Mouse (Mus musculus): ENCODE data around the gene Klhdc8b. TPM values are rescaled to one million over a fixed set of nuclear protein-coding genes. Genes with fewer than 3 reads are reported as not detected.

The Klhdc8b gene
- polyA plus RNA-seq, 2 experiments from 2014 or later = 1.6 to 2.2 TPM

DNA sequence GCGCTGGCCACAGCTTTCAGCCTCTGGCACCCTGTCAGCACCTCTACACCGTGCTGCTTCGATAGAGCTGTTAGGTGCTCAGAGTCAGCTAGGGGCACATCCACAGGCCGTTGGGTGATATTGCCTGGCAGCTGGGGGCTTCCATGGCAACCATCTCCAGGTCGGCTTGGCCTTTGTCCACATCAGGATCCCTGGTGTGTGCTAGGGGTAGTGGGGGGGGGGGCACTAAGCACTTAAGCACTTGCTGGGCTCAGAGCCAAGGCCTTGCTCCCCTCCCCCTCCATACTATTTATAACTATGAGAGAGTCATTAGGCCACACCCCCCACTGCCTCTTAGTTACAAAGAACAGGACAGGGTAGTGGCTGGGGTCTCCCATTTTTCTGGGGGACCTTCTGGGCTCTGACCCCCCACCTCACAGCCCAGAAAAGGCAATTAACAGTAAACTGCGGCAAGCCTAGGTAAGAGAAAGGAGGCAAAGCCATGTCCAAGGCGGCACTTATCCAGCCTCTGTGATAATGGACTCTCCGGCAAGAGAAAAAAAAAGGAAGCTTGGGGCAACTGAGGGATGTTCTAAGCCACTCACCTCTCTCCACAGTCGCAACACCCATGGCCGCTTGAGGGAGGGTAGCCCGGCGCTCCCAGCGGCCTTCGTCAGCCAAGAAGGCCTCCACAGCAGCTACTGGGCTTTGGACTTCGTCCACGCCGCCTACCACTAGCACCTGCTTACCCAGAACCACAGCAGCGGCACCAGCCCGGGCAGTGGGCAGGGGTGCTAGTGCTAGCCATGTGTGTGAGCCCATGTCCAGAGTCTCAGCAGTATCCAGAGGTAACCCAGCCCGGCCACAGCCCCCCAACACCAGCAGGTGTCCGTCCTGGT lies 10.8 kb downstream of the Klhdc8b start:
- no peak for ATAC-seq

- ATAC-seq = no peak
These were observed 11.5 kb downstream of the Klhdc8b start for GRCm38 (mm10) chr9:108449860-108450259.

GRCm38 (mm10) chr9:108445125-108445524 lies 16.3 kb downstream of the Klhdc8b start:
- peak; percentile 45 for ATAC-seq

DNA sequence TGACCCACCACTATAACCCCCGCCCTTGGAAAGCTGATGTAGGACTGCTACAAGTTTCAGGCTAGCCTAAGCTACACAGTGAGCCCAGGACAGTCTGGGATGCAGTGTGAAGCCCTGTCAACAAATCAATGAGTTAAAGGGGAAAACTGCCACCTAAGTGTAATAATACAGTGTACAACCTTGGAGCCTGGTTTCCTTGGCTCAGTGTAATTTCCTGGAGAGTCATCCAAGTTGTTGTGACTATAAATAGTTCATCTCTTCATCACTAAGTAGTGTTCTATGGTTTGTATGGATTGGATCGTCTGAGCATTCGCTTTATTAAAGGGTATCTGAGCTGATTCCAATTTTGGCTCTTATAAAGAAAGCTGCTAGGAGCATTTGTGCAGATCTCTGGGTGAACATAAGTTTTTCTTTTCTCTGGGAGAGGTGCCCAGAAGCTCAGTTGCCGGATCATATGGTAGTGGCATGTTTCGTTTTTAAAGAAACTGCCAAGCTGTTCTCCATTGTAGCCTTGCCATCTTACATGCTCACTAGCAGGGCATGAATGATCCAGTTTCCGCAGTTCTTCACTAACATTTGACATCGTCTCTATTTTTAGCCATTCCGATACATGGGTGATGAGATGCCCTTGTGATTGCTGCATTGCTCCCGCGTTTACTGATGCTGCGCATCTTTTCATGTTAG lies 20.0 kb downstream of the Klhdc8b start:
- no peak for ATAC-seq

GRCm38 (mm10) chr9:108440485-108440884 lies 20.9 kb downstream of the Klhdc8b start:
- ATAC-seq = no peak

DNA sequence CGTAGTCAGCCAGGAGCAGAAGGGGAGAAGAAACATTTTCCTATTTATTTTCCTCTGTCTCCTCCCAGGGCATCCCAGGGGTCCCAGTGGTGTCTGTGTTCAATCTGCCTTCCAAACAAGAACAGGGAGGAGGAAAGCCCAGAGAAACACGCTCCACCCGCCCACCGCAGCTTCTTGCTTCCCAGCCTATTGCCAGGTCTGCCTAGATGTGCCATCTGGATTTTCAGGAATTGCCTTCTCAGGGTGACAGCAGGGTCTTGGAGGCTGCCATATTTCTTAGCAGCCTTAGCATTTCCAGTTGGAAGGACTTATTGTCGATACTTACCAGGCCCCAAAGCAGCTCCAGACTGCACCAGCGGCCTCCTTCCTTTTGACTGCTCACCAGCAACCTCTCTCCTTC lies 22.2 kb downstream of the Klhdc8b start:
- ATAC-seq = no peak

DNA sequence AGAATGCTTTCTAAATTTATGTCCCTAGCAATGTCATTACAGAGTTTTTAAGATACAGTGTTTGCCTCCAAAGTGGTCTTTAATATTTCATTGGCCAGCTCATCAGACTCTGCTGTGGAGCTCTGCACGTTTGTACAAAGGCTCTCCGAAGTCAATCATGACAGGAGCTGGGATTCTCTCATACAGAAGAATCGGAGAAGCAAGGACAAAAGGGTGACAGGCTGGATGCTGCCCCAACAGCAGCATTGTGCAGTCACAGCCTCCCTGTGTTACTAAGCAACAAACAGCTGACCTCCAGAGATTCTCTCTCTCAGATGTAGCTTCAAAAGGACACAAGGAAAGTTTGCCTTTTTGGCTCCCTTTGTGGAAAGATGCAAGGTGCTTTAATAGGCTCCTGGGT lies 25.2 kb downstream of the Klhdc8b start, which contains the start of gene BC048562:
TSS of gene BC048562 (plus strand) at position 301 of the 400 bp plus-strand sequence.
- ATAC-seq = no peak

DNA sequence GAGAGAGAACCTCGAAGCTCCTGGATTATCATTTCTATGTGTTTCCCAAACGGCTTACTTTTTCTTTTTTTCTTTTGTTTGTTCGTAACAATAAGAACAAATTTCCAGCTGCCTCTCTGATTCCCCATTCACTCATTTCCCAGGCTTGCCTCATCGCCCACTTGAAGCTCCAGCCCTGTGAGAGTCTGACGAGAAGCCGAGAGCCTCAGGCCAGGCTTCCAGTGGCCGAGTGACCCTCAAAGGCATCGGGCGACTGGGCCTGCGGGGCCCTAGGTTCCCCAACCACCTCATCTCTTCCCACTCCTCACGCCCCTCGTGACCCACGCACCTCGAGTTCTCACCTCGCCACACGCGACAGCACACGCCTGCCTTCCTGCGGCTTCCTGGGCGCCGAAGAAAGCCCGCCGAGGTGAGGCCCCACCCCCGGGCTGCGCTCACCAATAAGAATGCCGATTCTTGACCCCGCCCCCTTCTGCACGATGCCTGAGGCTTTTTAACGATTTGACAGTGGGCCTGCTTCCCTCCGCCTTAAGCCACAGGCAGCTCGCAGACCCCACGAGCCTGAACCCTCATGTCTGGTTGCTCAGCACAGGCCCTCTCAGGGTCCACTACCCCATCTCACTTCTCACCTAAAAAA lies 29.8 kb downstream of the Klhdc8b start:
- ATAC-seq = no peak

- ATAC-seq = no peak
These were observed 33.0 kb downstream of the Klhdc8b start, which contains the start of gene Ccdc36 for GRCm38 (mm10) chr9:108428384-108428783. Gene Ccdc36 (minus strand): TSS chr9:108428484.

- no peak for ATAC-seq
These were observed 49.2 kb downstream of the Klhdc8b start for GRCm38 (mm10) chr9:108412221-108412620.

DNA sequence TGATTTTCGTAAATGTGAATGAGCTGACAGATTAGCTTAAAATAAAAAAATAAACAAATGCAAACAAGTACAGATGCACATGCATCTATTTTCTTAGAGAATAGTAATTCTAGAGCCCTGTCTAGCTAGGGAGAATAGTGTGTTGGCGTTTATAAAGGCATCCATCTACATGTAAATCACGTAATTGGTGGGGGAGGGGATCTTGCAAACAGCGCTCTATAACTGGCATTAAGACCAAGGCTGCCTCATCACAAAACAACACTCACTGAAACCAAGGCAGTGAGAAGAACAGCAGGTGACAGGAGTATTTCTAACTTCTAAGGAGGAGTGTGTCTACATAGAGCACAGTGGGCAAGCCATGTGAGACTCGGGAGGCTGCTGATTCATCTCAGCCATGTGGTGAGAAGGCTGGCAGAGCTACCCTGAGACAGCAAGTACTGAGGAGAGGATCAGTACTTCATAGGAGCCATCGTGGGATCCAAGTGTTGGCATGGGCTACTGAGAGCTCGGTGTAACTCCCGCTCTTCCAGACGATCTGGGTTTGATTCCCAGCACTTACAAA lies 49.9 kb downstream of the Klhdc8b start:
- no peak for ATAC-seq

GRCm38 (mm10) chr9:108409535-108409934 lies 51.8 kb downstream of the Klhdc8b start:
- no peak for ATAC-seq

- no peak for ATAC-seq
These were observed 56.9 kb downstream of the Klhdc8b start for GRCm38 (mm10) chr9:108404451-108404850.

DNA sequence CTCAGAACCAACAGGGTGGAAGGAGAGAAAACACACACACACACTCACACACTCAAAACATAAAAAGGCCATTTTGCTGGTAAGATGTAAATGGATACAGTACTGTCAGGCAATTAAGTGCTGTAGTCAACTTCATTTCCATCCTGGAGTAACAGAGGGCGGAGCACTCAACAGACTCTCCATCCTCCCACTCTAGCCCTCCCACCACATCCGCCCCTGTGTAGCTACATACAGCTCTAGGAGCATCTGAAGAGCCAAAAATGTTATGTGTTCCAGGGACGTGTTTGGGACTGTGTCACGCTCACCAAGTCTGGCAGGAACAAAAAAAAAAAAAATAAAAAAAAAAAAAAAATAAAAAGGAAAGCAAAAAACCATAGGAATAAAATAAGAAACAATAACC lies 58.3 kb downstream of the Klhdc8b start:
- no peak for ATAC-seq

DNA sequence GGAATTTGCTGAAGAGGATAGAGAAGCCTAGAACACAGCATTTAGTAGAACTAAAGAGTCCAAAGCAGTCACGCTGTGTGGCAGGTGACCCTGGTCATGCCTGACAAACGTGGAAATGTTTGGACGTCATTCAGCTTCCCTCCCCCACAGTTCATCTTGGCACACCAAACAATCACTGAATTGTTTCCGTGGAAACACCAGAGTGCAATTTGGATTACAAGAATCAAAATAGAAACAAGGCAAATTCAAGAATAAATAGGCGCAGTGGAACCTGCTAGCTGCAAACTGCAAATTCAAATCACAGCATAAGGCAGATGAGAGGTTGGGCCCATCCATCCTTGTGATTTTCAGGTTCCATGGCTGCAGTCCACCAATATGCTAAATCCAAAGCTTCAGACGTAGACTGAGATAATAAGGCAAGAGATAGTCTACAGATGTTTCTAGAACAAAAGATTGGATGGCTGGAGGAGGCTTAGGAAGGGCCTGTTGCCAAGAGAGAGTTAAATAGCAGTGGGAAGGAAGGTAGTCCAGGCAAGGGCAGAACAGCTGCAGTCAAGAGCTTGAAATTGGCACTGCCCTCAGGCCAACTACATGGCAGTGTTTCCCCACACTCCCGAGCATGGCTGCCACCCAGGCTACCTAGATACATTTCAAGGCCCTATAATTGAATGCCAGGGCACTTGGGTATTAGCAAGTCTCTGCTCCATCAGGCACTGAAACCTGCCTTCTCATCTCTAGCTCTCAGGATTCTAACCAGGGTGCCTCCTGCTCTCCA lies 60.0 kb downstream of the Klhdc8b start:
- ATAC-seq = no peak

GRCm38 (mm10) chr9:108398324-108398723 lies 63.1 kb downstream of the Klhdc8b start:
- ATAC-seq = no peak

Other genes starting within 250 kb of the Klhdc8b start
- gene Dag1, start 197.6 kb downstream of the Klhdc8b start, polyA plus RNA-seq (2017; shearing (Covaris generic)) = 1 to 10 TPM; 2.6 to 5.6 TPM
- 1 to 10 TPM; 2.6 to 6.1 TPM for gene Nicn1, start 171.2 kb downstream of the Klhdc8b start, polyA plus RNA-seq (2017; shearing (Covaris generic))
- gene Amt, start 164.7 kb downstream of the Klhdc8b start, polyA plus RNA-seq (2017; shearing (Covaris generic)) = 1 to 10 TPM; 1.4 to 2.0 TPM
- gene Rhoa, start 155.5 kb downstream of the Klhdc8b start, polyA plus RNA-seq (2017; shearing (Covaris generic)) = 100 to 1,000 TPM; 319 to 423 TPM
- gene Tcta, start 155.4 kb downstream of the Klhdc8b start, polyA plus RNA-seq (2017; shearing (Covaris generic)) = 10 to 100 TPM; 14.8 to 22.7 TPM
- 100 to 1,000 TPM; 464 to 565 TPM for gene Gpx1, start 122.7 kb downstream of the Klhdc8b start, polyA plus RNA-seq (2017; shearing (Covaris generic))
- 100 to 1,000 TPM; 102 to 155 TPM for gene Usp4, start 113.7 kb downstream of the Klhdc8b start, polyA plus RNA-seq (2017; shearing (Covaris generic))
- 1 to 10 TPM in 1 of 2 experiments, not detected in 1; 1.6 TPM for gene 1700102P08Rik, start 68.8 kb downstream of the Klhdc8b start, polyA plus RNA-seq (2017; shearing (Covaris generic))
- gene Ccdc36, start 33.1 kb downstream of the Klhdc8b start, polyA plus RNA-seq (2017; shearing (Covaris generic)) = under 1 TPM in 1 of 2 experiments, not detected in 1; 0.11 TPM
- not detected for gene BC048562, start 25.1 kb downstream of the Klhdc8b start, polyA plus RNA-seq (2017; shearing (Covaris generic))
- gene Ccdc71, start 1.1 kb downstream of the Klhdc8b start, polyA plus RNA-seq (2017; shearing (Covaris generic)) = 10 to 100 TPM; 29.9 to 39.2 TPM
- gene Lamb2, start 18.2 kb upstream of the Klhdc8b start, polyA plus RNA-seq (2017; shearing (Covaris generic)) = under 1 TPM; 0.10 to 0.13 TPM
- gene Usp19, start 29.0 kb upstream of the Klhdc8b start, polyA plus RNA-seq (2017; shearing (Covaris generic)) = 10 to 100 TPM; 15.1 to 16.6 TPM
- gene Qars, start 46.1 kb upstream of the Klhdc8b start, polyA plus RNA-seq (2017; shearing (Covaris generic)) = 100 to 1,000 TPM; 132 to 223 TPM
- 10 to 100 TPM; 77.2 to 91.3 TPM for gene Qrich1, start 55.2 kb upstream of the Klhdc8b start, polyA plus RNA-seq (2017; shearing (Covaris generic))
- 100 to 1,000 TPM; 155 to 180 TPM for gene Impdh2, start 98.7 kb upstream of the Klhdc8b start, polyA plus RNA-seq (2017; shearing (Covaris generic))
- gene Ndufaf3, start 105.9 kb upstream of the Klhdc8b start, polyA plus RNA-seq (2017; shearing (Covaris generic)) = 10 to 100 TPM; 48.0 to 61.4 TPM
- 10 to 100 TPM; 65.5 to 75.7 TPM for gene Dalrd3, start 108.3 kb upstream of the Klhdc8b start, polyA plus RNA-seq (2017; shearing (Covaris generic))
- 10 to 100 TPM; 29.8 to 56.5 TPM for gene Wdr6, start 117.2 kb upstream of the Klhdc8b start, polyA plus RNA-seq (2017; shearing (Covaris generic))
- gene P4htm, start 136.1 kb upstream of the Klhdc8b start, polyA plus RNA-seq (2017; shearing (Covaris generic)) = 10 to 100 TPM in 1 of 2 experiments, 1 to 10 TPM in 1; 7.8 to 15.5 TPM
- 10 to 100 TPM; 61.3 to 92.7 TPM for gene Arih2, start 187.8 kb upstream of the Klhdc8b start, polyA plus RNA-seq (2017; shearing (Covaris generic))
- gene Slc25a20, start 200.5 kb upstream of the Klhdc8b start, polyA plus RNA-seq (2017; shearing (Covaris generic)) = 10 to 100 TPM; 40.4 to 61.1 TPM
- 1 to 10 TPM; 3.7 to 6.7 TPM for gene Prkar2a, start 227.7 kb upstream of the Klhdc8b start, polyA plus RNA-seq (2017; shearing (Covaris generic))

All from CD4-positive, CD25-positive, alpha-beta regulatory T cell, adult 4 months (primary cell).